Mouse (Mus musculus): ENCODE measurements around the gene Slc30a1.

Gene Slc30a1

GRCm38 (mm10) chr1:191896806-191897552 is 9.6 kb upstream of the Slc30a1 start:
- peak; percentile 70 for DNase-seq (ENCODE audit: low read depth, low spot score)

- no peak for DNase-seq (ENCODE audit: low read depth, low spot score)
Measured at GRCm38 (mm10) chr1:191905637-191906533, 682 bp upstream of the Slc30a1 start.

DNA sequence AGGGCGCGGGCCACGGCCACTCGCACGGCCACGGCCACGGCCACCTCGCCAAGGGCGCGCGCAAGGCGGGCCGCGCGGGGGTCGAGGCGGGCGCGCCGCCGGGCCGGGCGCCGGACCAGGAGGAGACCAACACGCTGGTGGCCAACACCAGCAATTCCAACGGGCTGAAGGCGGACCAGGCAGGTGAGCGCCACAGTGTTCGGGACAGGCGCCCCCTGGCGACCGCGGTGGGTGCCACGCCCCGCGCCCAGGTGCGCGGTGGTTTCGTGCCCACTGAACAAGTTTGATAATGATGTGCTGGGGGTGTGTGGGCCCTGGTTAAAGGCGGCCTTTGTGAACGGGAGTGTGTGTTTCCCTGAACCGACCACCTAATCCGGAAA is 854 bp downstream of the Slc30a1 start:
- DNase-seq (ENCODE audit: low read depth, low spot score) = peak; percentile 37

DNA sequence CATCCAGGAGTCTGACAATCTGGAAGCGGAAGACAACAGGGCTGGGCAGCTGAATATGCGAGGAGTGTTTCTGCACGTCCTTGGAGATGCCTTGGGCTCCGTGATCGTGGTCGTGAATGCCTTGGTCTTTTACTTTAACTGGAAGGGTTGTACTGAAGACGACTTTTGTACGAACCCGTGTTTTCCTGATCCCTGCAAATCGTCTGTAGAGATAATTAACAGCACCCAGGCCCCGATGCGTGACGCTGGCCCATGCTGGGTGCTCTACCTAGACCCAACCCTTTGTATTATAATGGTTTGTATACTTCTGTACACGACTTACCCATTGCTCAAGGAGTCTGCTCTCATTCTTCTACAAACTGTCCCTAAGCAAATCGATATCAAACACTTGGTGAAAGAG is 2.3 kb downstream of the Slc30a1 start:
- no peak for DNase-seq (ENCODE audit: low read depth, low spot score)

DNA sequence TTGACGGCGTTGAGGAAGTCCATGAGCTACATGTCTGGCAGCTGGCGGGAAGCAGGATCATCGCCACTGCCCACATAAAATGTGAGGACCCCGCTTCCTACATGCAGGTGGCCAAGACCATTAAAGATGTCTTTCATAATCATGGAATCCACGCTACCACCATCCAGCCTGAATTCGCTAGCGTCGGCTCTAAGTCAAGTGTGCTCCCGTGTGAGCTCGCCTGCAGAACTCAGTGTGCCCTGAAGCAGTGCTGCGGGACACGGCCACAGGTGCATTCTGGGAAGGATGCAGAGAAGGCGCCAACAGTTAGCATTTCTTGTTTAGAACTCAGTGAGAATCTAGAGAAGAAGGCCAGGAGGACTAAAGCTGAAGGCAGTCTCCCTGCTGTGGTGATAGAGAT is 2.7 kb downstream of the Slc30a1 start:
- DNase-seq (ENCODE audit: low read depth, low spot score) = no peak

DNA sequence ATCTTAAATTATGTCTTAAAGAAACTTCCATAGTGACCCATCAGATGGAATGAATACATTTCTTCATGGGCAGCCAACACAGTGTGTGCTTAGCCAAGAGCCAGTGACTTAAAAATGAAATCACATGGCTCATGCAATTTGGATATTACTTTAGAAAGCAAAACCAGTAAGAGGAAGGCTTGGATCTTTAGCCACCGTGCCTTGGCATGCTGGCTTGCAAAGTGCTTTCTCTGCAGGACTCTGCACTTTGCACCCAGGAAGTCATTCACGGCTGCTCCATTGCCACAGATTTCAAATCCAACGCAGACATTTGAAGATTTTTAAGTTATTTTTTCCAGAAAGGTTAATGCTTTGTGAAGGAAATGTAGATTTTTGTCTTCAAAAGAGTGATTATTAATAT is 4.1 kb downstream of the Slc30a1 start:
- no peak for DNase-seq (ENCODE audit: low read depth, low spot score)

DNA sequence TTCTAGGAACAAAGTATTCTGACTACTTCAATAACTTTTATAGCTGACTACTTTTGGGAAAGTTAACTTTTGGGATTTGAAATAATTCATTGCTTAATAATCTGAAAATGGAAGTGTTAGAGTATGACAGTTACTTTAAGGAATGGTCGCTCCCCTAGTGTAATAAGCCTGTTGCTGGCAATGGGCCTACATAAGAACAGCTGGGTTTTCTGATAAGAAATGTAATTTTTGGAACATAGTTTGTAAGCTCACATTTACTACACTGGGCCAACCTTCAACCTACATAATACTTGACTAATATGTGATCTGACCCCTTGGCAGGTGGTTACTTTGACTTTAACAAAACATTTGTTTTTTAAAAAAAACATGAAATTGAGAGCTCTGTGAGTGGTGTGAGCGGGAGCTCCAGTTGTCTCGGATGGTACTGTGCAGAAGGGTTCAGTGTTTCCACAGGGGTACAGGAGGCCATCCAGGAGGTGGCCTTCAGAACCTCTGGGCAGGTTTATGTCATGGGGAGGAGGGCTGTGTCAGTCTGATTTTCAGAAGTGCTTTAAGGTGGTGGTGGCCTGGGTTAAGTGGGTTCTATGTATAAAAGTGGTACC is 4.6 kb downstream of the Slc30a1 start:
- DNase-seq (ENCODE audit: low read depth, low spot score) = no peak

DNA sequence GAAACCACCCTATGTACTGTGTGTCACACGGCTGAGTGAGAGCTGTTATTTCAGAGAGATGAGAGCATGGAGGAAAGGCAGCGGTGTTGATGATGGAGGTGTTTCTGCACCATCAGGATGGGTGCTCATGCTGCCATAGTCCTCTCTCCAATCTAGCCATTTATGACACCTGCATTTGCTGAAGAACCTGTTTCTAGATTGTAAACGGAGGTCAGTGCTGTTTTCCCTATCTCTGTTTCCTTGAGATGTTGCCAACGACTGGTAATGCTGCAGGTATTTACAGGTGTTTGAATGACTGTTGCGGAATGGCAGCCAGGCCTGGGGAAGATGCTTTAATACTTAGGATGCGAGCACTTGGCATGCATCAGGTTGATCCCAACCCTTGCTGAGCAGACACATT is 8.1 kb downstream of the Slc30a1 start:
- DNase-seq (ENCODE audit: low read depth, low spot score) = no peak

- DNase-seq (ENCODE audit: low read depth, low spot score) = no peak
Measured at GRCm38 (mm10) chr1:191915586-191915985, 9.0 kb downstream of the Slc30a1 start.

DNA sequence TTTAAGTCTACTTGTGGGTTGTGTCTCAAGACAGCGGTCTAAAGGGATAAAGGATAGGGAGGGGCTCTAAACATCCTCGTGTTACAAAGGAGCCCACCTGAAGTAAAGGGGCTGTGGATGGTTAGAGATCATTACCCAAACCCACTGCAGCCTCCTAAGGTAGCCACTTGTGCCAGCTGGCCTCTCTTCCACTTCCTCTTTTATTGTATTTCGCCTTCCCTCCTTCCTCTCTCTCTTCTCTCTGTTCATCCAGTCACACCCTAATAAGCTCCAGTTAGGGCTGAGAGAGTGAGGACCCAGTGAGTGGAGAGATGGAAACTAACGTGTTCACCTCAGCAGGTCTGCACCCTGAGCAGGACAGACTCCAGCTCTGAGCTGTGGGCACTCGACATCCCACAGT is 10.3 kb downstream of the Slc30a1 start:
- DNase-seq (ENCODE audit: low read depth, low spot score) = no peak

DNA sequence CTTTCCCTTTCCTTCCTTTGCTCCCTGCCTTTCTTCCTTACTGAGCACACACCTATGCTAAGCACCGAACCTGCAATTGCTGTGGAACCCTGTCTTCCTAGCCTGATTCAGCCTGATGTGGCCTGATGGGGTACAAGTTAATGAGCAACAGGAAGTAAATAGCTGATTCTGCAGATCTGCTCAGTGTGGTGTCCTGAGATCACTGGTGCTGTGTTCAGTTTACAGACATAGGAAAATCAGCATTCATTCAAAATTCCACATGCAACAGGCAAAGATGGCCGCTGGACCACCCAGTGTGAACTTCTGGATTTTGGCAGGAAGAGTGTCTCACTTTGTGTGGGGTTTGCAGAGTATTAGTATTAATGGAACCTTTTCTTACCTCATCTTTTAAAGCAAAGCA is 12.8 kb downstream of the Slc30a1 start:
- DNase-seq (ENCODE audit: low read depth, low spot score) = no peak

DNA sequence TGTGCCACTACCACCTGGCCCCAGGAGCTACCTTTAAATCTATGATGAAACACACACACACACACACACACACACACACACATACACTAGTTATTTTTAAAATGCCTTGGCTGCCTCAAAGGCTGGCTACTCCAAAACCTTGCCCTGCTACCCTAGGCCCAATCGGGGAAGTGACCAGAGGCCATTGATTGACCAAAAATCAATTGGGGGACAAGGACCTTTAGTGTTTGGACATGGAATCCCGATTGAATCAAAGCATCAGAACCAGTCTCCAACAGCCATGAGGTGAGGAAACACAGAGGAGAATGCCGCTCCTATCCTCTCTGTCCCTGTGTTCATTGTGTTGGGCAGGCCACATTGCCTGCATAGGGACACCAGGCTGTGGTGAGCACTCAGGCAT is 15.1 kb downstream of the Slc30a1 start:
- DNase-seq (ENCODE audit: low read depth, low spot score) = no peak

- no peak for DNase-seq (ENCODE audit: low read depth, low spot score)
Measured at GRCm38 (mm10) chr1:191925496-191925895, 18.9 kb downstream of the Slc30a1 start.

- no peak for DNase-seq (ENCODE audit: low read depth, low spot score)
Measured at GRCm38 (mm10) chr1:191926681-191927080, 20.1 kb downstream of the Slc30a1 start.

- no peak for DNase-seq (ENCODE audit: low read depth, low spot score)
Measured at GRCm38 (mm10) chr1:191928345-191928744, 21.8 kb downstream of the Slc30a1 start.

DNA sequence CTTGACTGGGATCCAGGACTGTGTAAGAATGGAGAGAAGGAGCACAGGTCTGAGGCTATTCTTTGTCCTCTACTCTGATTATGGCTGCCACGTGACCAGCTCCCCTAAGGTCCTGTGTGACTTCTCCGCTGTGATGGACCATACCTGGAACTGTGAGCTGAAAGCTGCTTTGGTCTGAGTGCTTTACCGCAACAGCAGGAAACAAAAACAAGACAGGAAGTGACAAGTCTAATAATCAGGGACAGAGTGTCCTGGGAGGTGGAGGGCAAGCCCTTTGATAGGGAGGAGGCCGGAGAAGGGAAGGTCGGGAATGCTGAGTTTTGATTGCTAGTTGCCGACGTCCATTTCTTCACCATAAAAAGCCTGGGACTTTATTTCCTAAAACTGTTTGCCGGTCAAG is 22.5 kb downstream of the Slc30a1 start:
- DNase-seq (ENCODE audit: low read depth, low spot score) = no peak

DNA sequence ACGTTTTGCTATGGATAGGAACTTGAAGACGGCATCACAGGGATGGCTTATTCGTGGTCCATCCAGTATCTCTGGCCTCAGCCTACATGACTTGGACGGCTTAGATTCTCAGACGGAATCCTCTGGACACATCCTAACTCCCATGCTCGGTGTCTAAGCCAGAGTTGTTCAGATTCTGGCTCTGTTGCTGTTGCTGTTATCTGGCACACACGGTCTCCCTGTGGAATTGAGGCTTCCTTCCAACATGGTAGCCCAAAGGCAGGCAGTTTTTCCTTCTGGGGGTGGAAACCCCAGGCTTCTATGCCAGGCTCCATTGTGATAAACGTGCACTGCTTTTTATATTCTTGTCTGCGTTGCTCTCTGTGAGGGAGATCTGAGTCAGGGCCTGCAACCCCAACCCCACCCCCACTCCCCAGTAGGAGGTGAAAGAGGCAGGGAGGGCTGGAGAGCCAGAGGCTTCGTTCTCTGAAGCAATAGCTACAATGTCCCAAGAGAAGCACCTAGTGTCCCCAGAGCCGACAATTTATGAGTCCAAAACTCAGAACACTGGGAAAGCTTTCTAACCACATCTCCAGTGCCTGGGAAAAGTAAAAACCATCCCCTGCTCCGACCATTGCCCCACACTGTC is 23.4 kb downstream of the Slc30a1 start:
- no peak for DNase-seq (ENCODE audit: low read depth, low spot score)

- DNase-seq (ENCODE audit: low read depth, low spot score) = no peak
Measured at GRCm38 (mm10) chr1:191930525-191931105, 24.0 kb downstream of the Slc30a1 start.

- no peak for DNase-seq (ENCODE audit: low read depth, low spot score)
Measured at GRCm38 (mm10) chr1:191932286-191932985, 25.9 kb downstream of the Slc30a1 start.

- no peak for DNase-seq (ENCODE audit: low read depth, low spot score)
Measured at GRCm38 (mm10) chr1:191932986-191933632, 26.5 kb downstream of the Slc30a1 start.

- no peak for DNase-seq (ENCODE audit: low read depth, low spot score)
Measured at GRCm38 (mm10) chr1:191943638-191944037, 37.1 kb downstream of the Slc30a1 start.
